8 mouse cellular contexts compared by ENCODE assay signal in genomic region chr8:77610374-77610969, GRCm38 (mm10). TPM values are rescaled to one million over a fixed set of nuclear protein-coding genes. Genes with fewer than 3 reads are reported as not detected.
DNase-seq lines count a peak whose midpoint lies in the region; ATAC-seq lines count a peak whose summit lies in the region.

Tmem184c (minus strand) TSS chr8:77610698.

- peak; percentile 99 for DNase-seq in adipocyte (ENCODE audit: low spot score)
- DNase-seq in embryo, embryonic 10 days (ENCODE audit: low spot score), result peak; percentile 99
- DNase-seq in gastrocnemius, postnatal 10 days, result peak; percentile 94
- peak; percentile 100 for DNase-seq in induced T-regulatory cell, adult 2 months (ENCODE audit: low read depth)
- peak; percentile 98 to 100 for DNase-seq in left cerebral cortex, adult 9 months (ENCODE audit: low spot score in 2 of 2)
- peak; percentile 95 for DNase-seq in right cerebral cortex, postnatal 14 days
- DNase-seq in urinary bladder, postnatal 36 days (ENCODE audit: low spot score in 2 of 2), result peak; percentile 97 to 98

- ATAC-seq in megakaryocyte progenitor cell, adult 5-6 weeks (replicated peaks; ENCODE audit: poor library complexity), result peak; percentile 98

RNA-seq across cellular contexts. Expression of gene Tmem184c, which starts in this region (rescaled TPM):
- 10 to 100 TPM; 12.7 to 13.7 TPM for total RNA-seq in gastrocnemius, postnatal 10 days (2021)
- 26.6 and 36.9 TPM in 2 replicates for total RNA-seq in megakaryocyte progenitor cell, adult 5-6 weeks (2015)
- 23.3 and 25.2 TPM in 2 replicates for total RNA-seq in megakaryocyte progenitor cell, adult 5-6 weeks (2017)

Comparison
In these comparisons a context has a peak if more than half of its experiments do, and no peak if none do; other contexts are left out.
1. Peak in every context shown above with its lines: DNase-seq and ATAC-seq.